Mouse (Mus musculus) forebrain, embryonic 11.5 days (tissue): ENCODE results near the gene Dync2h1. TPM values are rescaled to one million over a fixed set of nuclear protein-coding genes. Genes with fewer than 3 reads are reported as not detected.
A peak's percentile ranks its signal among the peaks of the same experiment; 100 is the strongest.
"Not testable (repeated sequence)": the region's sequence is repeated elsewhere in the genome, so short reads cannot be mapped to it uniquely, and the experiment has no call there.

Experiments
- ATAC-seq: fragments of 200-750 bp; cut with Nextera tagmentation; replicated peaks from 2 replicates; pipeline ENCODE4 v1.8.0; 2017; ENCODE audit warnings: moderate TSS enrichment; ENCODE audit not compliant: low FRiP score
- DNase-seq: peaks from one replicate; pipeline ENCODE4 v3.0.0-alpha.2; 2017; ENCODE audit warnings: low spot score
- H3K27ac ChIP-seq: fragments of 300-500 bp; sonication (generic); 2 replicates; pipeline ENCODE4 v1.5.1; 2014; ENCODE audit warnings: low read depth, low read length
- H3K27me3 ChIP-seq: fragments of 300-500 bp; sonication (generic); 2 replicates; pipeline ENCODE4 v1.6.1; 2014; ENCODE audit warnings: mild to moderate bottlenecking, low read length, mixed read lengths; ENCODE audit not compliant: control insufficient read depth, insufficient read depth
- H3K36me3 ChIP-seq: fragments of 300-500 bp; sonication (generic); 2 replicates; pipeline ENCODE4 v1.6.1; 2014; ENCODE audit warnings: mild to moderate bottlenecking, low read length, moderate library complexity, mixed read lengths; ENCODE audit not compliant: control insufficient read depth, insufficient read depth
- H3K4me1 ChIP-seq: fragments of 300-500 bp; sonication (generic); replicated peaks from 2 replicates; pipeline ENCODE4 v1.6.1; 2014; ENCODE audit warnings: low read length, mixed read lengths; ENCODE audit not compliant: control insufficient read depth, insufficient read depth
- H3K4me2 ChIP-seq: fragments of 300-500 bp; sonication (generic); 2 replicates; pipeline ENCODE4 v1.6.1; 2014; ENCODE audit warnings: low read depth, mild to moderate bottlenecking, low read length, moderate library complexity, mixed read lengths; ENCODE audit not compliant: severe bottlenecking
- H3K4me3 ChIP-seq: fragments of 300-500 bp; sonication (generic); 2 replicates; pipeline ENCODE4 v1.5.1; 2014; ENCODE audit warnings: low read depth, low read length
- H3K9ac ChIP-seq: fragments of 300-500 bp; sonication (generic); 2 replicates; pipeline ENCODE4 v1.6.1; 2014; ENCODE audit warnings: low read length
- H3K9me3 ChIP-seq: fragments of 300-500 bp; sonication (generic); 2 replicates; pipeline ENCODE4 v1.6.1; 2016; ENCODE audit warnings: low read length, mixed read lengths; ENCODE audit not compliant: control insufficient read depth
- WGBS: fragments of 180-500 bp; shearing (Covaris S2); extraction: QIAGEN DNeasy Blood & Tissue Kit; methylation state at CpG from one replicate; pipeline ENCODE4 v1.1.7; 2014; 5-methylcytosine and 5-hydroxymethylcytosine counted together
- polyA plus RNA-seq: library from polyadenylated mRNA; unstranded; fragments of >200 nt; fragmentation: Nextera tagmentation; extraction: Ambion mirVana; gene quantifications from 2 replicates; pipeline ENCODE4 v1.2.1, GENCODE M21; 2014

The Dync2h1 gene
- polyA plus RNA-seq = 27.8 and 34.8 TPM in 2 replicates

GRCm38 (mm10) chr9:7184172-7184896, at the start of gene Dync2h1, which contains the start of gene Dcun1d5:
Dync2h1 (minus strand) TSS chr9:7184446.
Dcun1d5 (plus strand) TSS chr9:7184520.
- ATAC-seq (peak; percentile 99), DNase-seq (peak; percentile 91)
- peak within 1 kb of the TSS; percentile 86 for H3K9ac ChIP-seq
- H3K27ac ChIP-seq = peak within 1 kb of the TSS; percentile 89
- WGBS = 1% methylated on average over 62 of the region's 62 CpGs
- H3K27me3 ChIP-seq = no peaks in the 10 kb centered on the region
- H3K36me3 ChIP-seq = no peaks in the 10 kb centered on the region
- H3K4me3 ChIP-seq = peak within 1 kb of the TSS; percentile 89
- peak within 1 kb of the TSS; percentile 84 for H3K4me2 ChIP-seq
- no peaks in the 10 kb centered on the region for H3K9me3 ChIP-seq
- no peaks in the 10 kb centered on the region for H3K4me1 ChIP-seq

- no peak for DNase-seq
- no peak overlapping the region for H3K4me2 ChIP-seq
- no peaks in the 10 kb centered on the region for H3K9me3 ChIP-seq
- H3K4me3 ChIP-seq = no peak overlapping the region
- no peak overlapping the region for H3K27ac ChIP-seq
- 87% methylated on average over 7 of the region's 7 CpGs for WGBS
- no peaks in the 10 kb centered on the region for H3K27me3 ChIP-seq
- no peak for ATAC-seq
- H3K9ac ChIP-seq = no peak overlapping the region
- H3K36me3 ChIP-seq = no peaks in the 10 kb centered on the region; the same call in 1 of the 2 replicates
- no peaks in the 10 kb centered on the region for H3K4me1 ChIP-seq
Observed at GRCm38 (mm10) chr9:7221460-7221859, 37.2 kb upstream of the Dync2h1 start.

- Histone ChIP-seq H3K27me3 (no peaks in the 10 kb centered on the region), H3K4me3 (no peak overlapping the region), H3K27ac (no peak overlapping the region), H3K9me3 (no peaks in the 10 kb centered on the region), H3K4me1 (no peaks in the 10 kb centered on the region), H3K36me3 (no peaks in the 10 kb centered on the region; the same call in 1 of the 2 replicates), H3K4me2 (no peak overlapping the region), H3K9ac (no peak overlapping the region)
- DNase-seq (no peak), ATAC-seq (no peak)
- WGBS = 92% methylated on average over 5 of the region's 5 CpGs
Observed at GRCm38 (mm10) chr9:7221024-7221423, 36.8 kb upstream of the Dync2h1 start.

- no peak overlapping the region for H3K9ac ChIP-seq
- H3K4me2 ChIP-seq = no peak overlapping the region
- H3K4me3 ChIP-seq = no peak overlapping the region
- ATAC-seq = no peak
- 50% methylated on average over 2 of the region's 2 CpGs for WGBS
- no peaks in the 10 kb centered on the region for H3K4me1 ChIP-seq
- H3K36me3 ChIP-seq = no peaks in the 10 kb centered on the region; the same call in 1 of the 2 replicates
- no peak overlapping the region for H3K27ac ChIP-seq
- no peaks in the 10 kb centered on the region for H3K27me3 ChIP-seq
- no peaks in the 10 kb centered on the region for H3K9me3 ChIP-seq
- no peak for DNase-seq
Observed at GRCm38 (mm10) chr9:7216240-7216639, 32.0 kb upstream of the Dync2h1 start.

DNA sequence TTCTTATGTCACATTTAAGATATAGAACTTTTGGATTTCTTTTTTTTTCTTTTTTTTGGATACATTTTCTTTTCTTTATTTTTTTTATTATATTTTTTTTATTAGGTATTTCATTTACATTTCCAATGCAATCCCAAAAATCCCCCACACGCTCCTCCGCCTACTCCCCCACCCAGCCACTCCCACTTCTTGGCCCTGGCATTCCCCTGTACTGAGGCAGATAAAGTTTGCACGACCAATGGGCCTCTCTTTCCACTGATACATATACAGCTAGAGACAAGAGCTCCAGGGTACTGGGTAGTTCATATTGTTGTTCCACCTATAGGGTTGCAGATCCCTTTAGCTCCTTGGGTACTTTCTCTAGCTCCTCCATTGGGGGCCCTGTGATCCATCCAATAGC, 6.4 kb upstream of the Dync2h1 start:
- not testable (repeated sequence) for H3K4me3 ChIP-seq, H3K9ac ChIP-seq, ATAC-seq, H3K27ac ChIP-seq, H3K4me1 ChIP-seq, H3K36me3 ChIP-seq, H3K4me2 ChIP-seq, DNase-seq, H3K27me3 ChIP-seq, H3K9me3 ChIP-seq
- 92% methylated on average over 3 of the region's 3 CpGs for WGBS

- peak overlapping the region; percentile 84 for H3K4me2 ChIP-seq
- H3K4me1 ChIP-seq = no peaks in the 10 kb centered on the region
- peak overlapping the region; percentile 89 for H3K4me3 ChIP-seq
- peak overlapping the region; percentile 89 for H3K27ac ChIP-seq
- DNase-seq (no peak), ATAC-seq (peak; percentile 79)
- under 1% methylated on average over 24 of the region's 31 CpGs for WGBS
- H3K9ac ChIP-seq = peak overlapping the region; percentile 86
- no peaks in the 10 kb centered on the region; the same call in 1 of the 2 replicates for H3K36me3 ChIP-seq
- H3K9me3 ChIP-seq = no peaks in the 10 kb centered on the region
- H3K27me3 ChIP-seq = no peaks in the 10 kb centered on the region
Observed at GRCm38 (mm10) chr9:7184897-7185291, 648 bp upstream of the Dync2h1 start.

DNA sequence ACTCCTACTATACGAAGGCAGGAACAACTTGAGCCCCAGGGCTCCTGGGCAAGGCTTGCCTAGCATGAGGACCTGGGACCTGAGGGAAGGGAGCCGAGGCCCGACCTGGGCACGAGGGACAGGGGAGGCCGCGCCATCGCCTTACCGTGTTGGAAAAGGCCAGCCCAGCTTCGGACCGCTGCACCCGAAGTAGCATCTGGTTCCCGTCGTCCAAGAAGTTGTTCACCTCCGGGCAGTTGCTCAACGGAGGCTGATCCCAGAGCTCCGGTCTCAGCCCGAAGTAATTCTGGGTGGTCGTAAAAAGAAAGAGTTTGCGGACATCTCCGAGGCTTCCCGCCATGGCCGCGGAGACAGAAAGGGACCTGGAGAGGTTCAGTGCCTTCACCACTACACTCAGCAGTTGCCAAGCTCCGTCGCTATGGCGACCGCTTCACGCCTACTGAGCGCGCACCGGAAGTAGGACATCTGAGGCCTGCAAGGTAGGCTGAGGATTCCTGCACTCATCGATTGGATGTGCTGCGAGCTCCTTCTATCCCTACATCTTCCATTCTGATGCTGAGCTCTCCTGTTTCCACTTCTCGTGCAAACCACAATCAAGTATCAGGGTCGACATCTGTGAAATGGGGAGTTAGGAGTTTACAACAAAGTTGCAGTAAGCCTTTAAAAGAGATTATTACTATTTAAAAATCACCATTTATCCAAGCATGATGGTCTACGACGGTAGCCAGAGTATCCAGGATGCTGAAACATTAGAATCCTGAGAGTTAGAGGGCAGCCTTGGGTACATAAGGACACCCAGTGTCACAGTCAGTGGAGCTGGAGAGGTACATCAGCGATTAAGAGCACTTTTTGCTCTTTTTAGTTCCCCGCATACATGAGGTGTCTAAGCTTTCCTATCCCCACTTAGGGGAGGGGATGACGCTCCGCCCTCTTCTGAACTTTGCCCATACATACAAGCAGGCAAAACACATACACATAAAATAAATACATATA, 7.3 kb downstream of the Dync2h1 start:
- H3K27me3 ChIP-seq = no peaks in the 10 kb centered on the region
- ATAC-seq = peak; percentile 99
- H3K9me3 ChIP-seq = no peaks in the 10 kb centered on the region
- no peak overlapping the region for H3K27ac ChIP-seq
- H3K4me1 ChIP-seq = no peaks in the 10 kb centered on the region
- peak overlapping the region; percentile 53 for H3K4me3 ChIP-seq
- H3K9ac ChIP-seq = peak overlapping the region; percentile 73
- DNase-seq = peak; percentile 92
- 10% methylated on average over 41 of the region's 41 CpGs for WGBS
- no peaks in the 10 kb centered on the region for H3K36me3 ChIP-seq
- H3K4me2 ChIP-seq = peak overlapping the region; percentile 76

- ATAC-seq = no peak
- no peaks in the 10 kb centered on the region; the same call in 1 of the 2 replicates for H3K36me3 ChIP-seq
- DNase-seq = no peak
- no peaks in the 10 kb centered on the region for H3K9me3 ChIP-seq
- H3K4me2 ChIP-seq = no peak overlapping the region
- no peak overlapping the region for H3K4me3 ChIP-seq
- H3K9ac ChIP-seq = no peak overlapping the region
- no peak overlapping the region for H3K27ac ChIP-seq
- H3K27me3 ChIP-seq = no peaks in the 10 kb centered on the region
- WGBS = 97% methylated on average over 1 of the region's 1 CpGs
- H3K4me1 ChIP-seq = no peaks in the 10 kb centered on the region
Observed at GRCm38 (mm10) chr9:7173756-7174155, 10.5 kb downstream of the Dync2h1 start.
